Mouse (Mus musculus): Measurements from ENCODE around the gene Helb. TPM values are rescaled to one million over a fixed set of nuclear protein-coding genes. Genes with fewer than 3 reads are reported as not detected.

The Helb gene
- polyA plus RNA-seq, 1 experiment from 2014 or later, result 12.1 TPM

Other genes with a start within 250 kb of the Helb start
- gene Tmbim4, start 88.6 kb upstream of the Helb start, polyA plus RNA-seq (2014; fragmentation: Nextera tagmentation; extraction: Ambion mirVana), result 111 and 114 TPM in 2 replicates
- 0.57 and 0.67 TPM in 2 replicates for gene Irak3, start 89.1 kb upstream of the Helb start, polyA plus RNA-seq (2014; fragmentation: Nextera tagmentation; extraction: Ambion mirVana)
- gene Llph, start 114.1 kb upstream of the Helb start, polyA plus RNA-seq (2014; fragmentation: Nextera tagmentation; extraction: Ambion mirVana), result 86.5 and 92.3 TPM in 2 replicates